Mouse (Mus musculus): ENCODE measurements around the gene Rasal3. TPM values are rescaled to one million over a fixed set of nuclear protein-coding genes. Genes with fewer than 3 reads are reported as not detected.
A peak's percentile ranks its signal among the peaks of the same experiment; 100 is the strongest.

Gene Rasal3
- total RNA-seq, 2 experiments from 2014 or later = 0.96 to 1.5 TPM

DNA sequence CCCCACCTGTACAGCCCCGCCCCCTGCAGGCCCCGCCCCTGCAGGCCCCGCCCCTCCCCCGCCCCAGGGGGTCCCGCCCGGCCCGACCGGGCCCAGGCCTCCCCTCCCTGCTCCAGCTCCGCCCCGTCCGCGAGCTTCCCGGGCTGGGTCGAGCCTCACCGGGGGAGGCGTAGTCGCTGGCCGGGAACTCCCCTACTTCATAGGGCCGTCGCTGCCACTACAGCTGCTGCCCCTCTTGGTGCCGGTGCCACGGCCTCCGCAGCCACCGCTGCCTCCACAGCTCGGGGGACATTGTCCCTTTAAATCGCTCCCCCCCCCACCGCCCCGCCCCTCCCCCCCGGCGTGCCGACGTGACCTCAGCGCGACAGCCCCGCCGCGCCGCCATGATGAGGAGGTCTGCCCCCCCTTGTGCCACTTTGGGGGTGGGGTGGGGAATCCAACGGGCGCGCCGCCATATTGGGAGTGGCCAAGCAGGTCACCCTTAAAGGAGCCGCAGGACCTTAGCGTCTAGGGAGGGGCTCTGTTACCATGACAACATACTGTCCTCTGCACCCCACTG is 14.2 kb downstream of the Rasal3 start, which contains the start of gene Wiz:
Gene Wiz, minus strand, starts transcription at position 339 of the 559 bp plus-strand sequence.
- peak; percentile 88 to 93 for DNase-seq (ENCODE audit: low spot score in 2 of 2)

DNA sequence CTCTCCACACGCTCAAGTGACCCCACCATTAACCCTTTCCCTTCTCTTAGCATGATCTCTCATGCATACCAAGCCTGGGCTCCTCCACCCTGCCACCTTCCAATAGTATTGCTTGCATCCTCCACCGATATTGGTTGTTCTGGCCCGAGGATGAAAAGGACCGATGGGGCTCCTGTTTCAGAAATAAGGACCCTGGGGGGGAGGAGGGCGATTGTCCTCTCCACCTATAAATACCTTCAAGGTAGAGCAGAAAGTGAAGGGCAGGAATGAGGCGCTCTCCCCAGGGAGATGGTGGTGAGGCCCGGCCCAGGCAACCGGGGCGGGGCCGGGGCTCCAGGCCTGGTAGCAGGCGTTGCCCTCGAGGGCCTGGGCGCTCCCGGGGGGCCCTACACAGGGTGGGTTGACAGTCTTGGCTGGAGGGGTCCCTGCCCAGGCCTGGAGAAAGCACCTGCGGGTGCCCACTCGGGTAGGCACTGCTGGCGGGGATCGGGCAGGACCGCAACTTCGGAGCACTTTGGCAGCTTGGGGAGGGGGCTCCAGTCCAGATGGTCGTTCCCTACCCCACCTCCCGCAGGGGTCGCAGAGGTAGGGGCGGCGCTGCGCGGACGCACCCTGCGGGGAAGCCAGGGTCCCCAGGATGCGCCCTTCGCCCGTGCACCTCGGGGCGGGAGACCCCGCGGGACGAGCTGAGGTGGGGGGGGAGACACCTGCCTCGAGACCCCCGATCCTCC is 14.8 kb downstream of the Rasal3 start:
- DNase-seq (ENCODE audit: low spot score in 2 of 2) = no peak

DNA sequence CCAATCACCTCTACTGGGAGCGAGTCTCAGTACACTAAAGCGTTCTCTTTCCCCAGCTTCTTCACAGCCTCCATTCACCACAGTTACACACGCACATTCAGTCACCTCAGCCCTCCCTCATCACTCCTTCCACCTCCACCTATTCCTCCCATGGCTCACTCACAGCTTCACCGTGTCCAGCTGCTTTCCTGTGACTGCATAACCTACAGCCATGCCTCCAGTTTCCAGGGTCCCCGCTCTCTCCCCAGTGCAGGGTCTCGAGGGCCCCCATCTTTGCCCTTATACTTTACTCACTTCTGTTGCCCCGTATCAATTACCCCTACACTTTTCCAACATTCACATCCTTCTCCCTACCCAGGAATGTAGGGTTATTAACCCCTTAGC is 15.4 kb downstream of the Rasal3 start:
- no peak for DNase-seq (ENCODE audit: low spot score in 2 of 2)

DNA sequence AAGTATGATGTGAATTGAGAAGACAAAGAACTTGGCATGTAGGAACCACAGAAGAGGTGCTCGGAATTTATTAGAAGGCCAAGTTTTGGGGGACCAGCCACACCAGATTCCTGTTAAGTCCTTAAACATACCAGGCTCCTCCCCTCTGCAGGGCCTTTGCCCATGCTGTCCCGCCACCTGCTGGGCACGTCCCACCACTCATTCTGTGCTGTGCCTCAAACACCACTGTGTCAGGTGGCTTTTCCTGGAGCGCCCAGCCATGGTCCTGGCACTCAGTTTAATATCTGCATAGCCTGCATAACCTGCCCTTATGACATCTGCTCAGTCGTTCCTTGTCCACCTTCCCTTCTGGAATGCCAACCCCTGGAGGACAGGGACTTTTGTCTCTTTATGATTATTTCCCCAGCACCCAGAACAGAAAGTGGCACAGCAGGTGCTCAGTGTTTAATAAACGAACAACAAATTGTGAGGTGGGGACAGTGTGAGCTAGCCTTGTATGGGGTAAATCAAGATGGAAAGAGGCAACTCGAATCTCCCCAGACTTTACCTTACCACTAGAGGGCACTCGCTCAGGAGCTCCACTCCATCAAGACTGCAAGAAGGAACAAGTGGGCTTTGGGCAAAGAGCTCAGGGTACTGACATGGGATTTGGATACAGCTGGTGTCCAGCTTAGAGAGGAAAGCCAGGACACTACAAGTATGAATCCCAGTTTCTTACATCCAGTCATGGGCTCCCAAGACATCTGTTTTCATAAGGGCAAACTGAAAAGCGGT is 16.5 kb downstream of the Rasal3 start:
- DNase-seq (ENCODE audit: low spot score in 2 of 2) = no peak

DNA sequence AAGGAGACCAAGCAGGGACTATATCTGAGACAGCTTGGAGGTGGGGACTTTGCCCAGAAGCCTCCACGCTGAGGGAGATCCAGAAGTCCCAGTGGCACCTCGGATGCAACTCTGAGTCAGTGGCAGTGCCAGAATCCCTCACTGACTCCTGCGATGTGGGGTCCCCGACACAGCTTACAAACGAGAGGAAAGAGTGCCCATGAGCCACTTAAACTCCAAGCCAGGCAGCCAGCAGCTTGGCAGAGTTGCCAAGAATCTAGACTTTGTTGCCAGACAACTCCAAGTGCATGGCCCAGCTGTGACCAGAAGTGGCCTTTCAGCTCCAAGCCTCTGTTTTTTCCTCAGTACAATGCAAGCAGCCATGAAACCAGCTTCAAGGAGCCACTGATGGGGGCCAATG is 19.7 kb downstream of the Rasal3 start:
- DNase-seq (ENCODE audit: low spot score in 2 of 2) = no peak

DNA sequence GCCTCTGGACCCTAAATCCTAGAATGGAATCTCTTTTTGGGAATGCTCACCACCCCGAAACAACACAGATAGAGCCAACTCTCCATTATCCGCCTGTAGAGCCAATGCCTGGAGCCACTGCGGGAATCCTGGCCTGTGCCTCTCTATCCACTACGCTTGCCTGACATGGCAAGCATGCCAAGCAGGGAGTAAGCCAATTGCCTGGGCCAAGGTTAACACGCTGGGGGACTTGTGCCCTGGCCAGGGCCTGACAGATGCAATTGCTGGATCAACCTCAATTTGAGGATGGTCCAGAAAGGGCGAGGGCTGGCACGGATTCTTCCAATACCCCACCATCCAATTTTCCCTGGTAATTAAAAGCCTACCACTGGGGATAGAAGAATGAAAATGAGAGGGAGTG is 20.8 kb downstream of the Rasal3 start:
- no peak for DNase-seq (ENCODE audit: low spot score in 2 of 2)

DNA sequence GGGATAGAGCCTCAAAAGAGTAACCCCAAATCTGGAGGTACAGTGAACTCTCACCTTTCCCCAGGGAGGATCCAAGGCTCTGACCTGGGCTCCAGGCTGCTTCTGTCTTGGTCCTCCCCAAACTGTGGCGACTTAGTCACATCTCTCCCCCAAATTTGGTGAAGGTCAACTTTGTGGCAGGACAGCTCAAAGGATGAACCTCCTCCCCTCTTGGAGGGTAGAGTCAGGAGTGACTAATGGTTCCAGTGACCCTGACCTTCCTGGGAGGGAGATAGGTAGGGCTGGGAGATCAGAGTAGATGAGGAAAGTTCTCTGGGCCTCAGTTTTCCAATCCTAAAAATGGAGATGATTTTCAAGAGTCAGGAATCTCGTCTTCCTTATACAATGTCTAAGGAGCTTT is 24.6 kb downstream of the Rasal3 start:
- no peak for DNase-seq (ENCODE audit: low spot score in 2 of 2)

DNA sequence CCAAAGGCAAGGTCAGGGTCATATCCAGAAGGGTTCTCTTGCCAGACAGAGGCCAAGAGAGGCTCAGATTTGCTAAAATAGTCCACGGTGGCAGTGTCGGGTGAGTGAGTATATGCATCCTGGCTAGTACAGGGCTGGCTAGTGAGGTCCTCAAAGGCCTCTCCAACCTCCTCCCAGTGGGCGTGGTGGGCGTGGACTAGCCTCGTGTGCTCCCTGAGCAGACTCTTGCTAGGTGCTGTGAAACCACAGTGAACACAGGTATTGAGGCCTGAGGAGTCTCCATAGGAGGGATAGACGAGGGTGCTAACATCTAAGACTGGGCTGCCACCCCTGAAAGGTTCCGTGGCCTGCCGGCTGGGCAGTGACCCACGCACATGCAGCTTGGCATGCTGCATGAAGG is 26.2 kb downstream of the Rasal3 start:
- no peak for DNase-seq (ENCODE audit: low spot score in 2 of 2)

DNA sequence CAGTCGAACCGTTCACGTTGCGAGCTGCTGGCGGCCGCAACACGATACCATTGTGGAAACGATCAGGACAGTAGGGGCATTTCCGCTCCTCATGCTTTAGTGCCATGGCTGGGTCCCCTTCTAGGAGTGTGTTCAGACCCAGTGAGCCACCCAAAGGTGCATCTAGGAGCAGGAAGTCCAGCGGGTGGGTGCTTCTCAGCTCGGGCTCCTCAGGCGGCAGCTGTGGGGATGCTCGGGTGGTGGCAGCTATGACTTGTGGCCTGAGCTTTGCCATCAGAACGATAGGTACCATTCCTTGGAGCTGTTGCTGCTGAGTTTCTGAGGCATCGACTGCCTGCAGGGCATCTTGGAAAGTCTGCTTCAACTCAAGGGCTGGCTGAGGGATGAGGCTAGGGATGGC is 26.9 kb downstream of the Rasal3 start:
- no peak for DNase-seq (ENCODE audit: low spot score in 2 of 2)

DNA sequence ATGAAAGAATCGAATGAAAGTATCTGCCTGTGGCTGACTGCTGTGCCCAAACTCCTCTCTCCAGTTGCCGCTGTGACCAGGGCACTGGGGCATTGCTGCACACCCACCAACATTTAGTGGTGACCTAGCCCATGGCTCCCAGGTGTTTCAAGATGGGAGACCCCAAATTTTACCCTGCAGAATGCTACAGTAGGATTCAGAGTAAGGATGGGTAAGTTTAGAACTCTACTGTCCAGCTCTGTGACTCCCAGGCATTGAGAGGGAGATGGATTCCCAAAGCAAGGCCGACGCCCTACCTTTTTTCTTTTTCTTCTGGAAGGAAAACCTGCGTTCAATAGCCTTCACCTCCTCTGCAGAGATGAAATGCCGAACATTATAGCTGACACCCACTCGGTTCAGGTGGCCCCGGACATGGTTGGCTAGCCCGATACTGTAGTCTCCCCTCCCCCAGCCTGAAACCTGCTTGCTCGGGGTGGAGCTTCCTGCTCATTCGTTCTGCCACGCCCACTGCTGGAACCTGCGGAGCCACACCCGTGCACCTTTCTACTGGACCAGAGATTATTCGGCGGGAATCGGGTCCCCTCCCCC is 34.3 kb downstream of the Rasal3 start:
- no peak for DNase-seq (ENCODE audit: low spot score in 2 of 2)

DNA sequence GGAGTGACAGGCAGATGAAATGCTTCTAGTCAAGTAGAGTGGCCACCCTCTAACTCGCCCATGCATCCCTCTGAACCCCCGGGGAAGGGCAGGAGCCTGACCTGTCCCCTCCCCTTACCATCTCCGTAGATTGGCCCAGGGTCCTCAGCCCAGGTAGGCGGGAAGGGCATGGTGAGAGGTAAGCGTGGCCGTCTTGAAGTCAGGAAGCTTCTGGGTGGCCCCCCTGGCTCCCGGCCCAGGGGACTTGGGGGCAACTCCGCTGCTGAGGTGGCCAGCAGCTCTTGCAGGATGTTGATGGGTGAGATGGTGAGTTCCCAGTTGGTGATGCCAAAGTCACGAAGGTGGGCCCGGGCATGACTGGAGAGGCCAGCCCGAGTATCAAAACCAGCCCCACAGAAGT is 35.7 kb downstream of the Rasal3 start:
- no peak for DNase-seq (ENCODE audit: low spot score in 2 of 2)

DNA sequence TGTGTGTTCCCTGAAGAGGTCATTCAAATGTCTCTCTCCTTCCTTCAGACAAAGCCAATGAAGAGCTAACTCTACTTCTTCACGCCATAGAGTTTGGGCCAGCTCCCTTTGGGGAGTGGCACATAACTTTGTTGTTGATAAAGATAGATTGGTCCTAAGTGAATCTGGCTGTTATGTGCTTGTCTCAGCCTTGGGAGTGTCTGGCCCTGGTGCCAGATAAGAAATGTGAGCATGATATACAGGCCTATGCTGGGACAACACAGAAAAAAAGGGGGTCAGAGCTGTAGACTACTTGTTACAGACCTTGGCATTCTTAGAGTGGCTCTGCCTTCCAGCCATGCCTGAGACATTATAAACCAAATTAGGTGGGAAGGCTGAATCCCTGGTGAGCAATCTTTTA is 38.1 kb downstream of the Rasal3 start:
- DNase-seq (ENCODE audit: low spot score in 2 of 2) = no peak

DNA sequence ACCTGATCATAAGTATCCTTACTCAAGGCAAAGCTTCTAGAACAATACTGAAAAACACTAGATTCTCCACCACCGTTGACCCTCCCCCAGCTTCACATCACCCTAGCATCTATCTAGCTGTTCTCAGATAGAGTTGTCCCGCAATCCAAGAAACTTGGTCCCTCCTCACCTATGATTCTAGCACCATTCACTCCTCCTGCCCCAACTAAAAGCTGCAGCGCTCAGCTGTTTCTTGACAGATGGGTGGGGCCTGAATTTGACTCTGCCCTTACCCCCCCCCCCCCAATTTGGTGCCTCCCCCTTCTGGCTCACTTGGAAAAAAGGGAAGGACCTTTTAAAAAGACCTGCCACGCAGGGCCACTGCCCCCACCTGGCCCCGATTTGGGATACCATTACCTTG is 38.5 kb downstream of the Rasal3 start:
- DNase-seq (ENCODE audit: low spot score in 2 of 2) = no peak

DNA sequence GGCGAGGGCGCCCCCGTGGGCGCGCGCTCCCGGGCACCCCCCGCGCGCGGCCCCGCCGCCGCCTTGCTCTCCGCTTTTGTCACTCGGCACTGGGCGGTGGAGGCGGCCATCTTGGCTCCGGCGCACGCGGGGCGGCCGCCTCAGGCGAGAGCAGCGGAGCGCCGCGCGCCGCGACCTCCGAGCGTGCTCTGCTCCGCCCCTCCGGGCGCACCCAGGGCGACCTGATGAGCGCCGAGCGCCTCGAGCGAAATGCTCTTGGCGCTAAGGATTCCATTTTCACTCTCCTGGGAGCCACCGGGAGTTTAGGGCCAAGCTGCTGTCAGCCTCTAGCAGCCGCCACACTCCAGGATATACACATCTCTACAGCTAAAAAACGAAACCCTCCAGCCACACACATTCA is 39.1 kb downstream of the Rasal3 start:
- DNase-seq (ENCODE audit: low spot score in 2 of 2) = peak; percentile 69

DNA sequence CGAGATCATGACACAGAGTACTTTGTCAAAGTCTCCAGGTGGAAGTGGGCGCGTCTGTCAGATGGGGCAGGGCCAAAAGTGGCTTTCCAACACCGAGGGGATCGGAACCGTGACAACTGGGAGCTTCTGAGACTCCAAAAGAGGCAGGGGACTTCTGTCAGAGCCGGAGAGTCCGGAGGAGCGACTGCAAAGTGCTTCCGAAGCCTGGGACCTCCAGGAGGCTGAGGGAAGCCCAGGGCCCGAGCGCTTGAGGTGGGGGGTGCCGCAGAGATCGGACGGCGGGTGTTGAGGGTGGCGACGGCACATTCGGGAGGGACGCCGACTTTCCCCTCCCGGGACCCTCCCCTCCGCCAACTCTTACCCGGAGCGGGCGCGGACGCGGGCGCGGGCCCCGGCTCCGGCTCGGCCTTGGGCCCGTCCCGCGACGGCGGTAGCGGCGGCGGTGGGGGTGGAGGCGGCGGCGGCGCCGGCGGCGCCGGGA is 39.5 kb downstream of the Rasal3 start:
- DNase-seq (ENCODE audit: low spot score in 2 of 2) = no peak

DNA sequence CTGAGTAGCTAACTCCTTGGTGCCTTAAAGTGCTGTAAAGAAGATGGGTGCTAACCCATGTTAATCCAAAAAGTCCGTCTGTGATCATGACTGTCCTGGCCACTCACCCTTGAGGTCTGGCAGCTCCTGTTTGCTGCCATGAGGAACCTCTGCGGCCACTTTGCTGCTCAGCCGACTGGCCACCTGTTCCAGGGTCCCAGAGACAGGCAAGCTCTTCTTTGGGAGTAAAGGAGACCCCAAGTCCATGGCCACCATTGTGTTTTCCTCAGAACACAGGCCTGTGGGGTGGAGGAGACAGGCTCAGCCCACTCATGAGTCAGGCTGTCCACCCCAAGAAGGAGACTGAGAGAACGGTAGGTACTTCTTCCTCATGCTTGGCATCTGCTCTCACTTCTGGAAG is 40.7 kb downstream of the Rasal3 start:
- no peak for DNase-seq (ENCODE audit: low spot score in 2 of 2)

DNA sequence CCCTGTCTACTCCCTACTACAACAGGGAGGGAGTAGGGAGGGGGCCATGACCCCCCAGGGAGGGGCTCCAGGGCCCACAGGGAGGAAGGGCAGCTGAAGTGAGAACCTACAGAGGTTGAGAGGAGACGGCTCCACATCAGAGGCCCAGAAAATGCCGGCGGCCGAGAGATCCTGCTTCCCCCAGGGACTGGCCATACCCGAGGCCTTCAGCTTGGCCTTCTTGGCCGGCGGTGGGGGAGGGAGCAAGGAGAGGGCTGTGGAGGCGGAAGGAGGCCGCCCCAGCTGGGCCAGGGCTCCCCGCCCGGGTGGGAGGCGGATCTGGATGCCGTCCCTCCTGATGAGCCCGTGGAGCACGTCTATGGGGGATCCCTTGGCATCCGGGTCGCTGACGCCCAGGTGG is 43.5 kb downstream of the Rasal3 start:
- peak in 1 of 2 experiments; percentile 38 for DNase-seq (ENCODE audit: low spot score in 2 of 2)

DNA sequence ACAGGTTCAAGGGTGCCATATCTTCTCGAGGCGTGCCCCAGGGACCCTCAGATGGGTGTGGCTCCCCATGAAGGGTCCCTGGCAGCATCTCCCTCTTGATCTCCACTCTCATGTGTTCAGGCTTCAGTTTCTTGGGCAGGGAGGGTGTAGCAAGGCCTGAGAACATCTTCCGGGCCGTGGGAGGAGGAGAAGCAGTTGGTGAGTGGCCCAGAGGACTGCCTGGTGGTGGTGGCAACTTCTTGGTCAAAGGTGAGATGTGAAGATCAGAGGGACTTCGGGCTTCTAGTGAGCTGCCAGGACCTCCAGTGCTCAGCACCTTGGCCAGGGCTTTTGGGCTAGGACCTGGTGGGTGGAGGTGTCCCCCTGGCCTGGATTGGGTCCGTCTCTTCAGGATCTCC is 44.4 kb downstream of the Rasal3 start:
- no peak for DNase-seq (ENCODE audit: low spot score in 2 of 2)

DNA sequence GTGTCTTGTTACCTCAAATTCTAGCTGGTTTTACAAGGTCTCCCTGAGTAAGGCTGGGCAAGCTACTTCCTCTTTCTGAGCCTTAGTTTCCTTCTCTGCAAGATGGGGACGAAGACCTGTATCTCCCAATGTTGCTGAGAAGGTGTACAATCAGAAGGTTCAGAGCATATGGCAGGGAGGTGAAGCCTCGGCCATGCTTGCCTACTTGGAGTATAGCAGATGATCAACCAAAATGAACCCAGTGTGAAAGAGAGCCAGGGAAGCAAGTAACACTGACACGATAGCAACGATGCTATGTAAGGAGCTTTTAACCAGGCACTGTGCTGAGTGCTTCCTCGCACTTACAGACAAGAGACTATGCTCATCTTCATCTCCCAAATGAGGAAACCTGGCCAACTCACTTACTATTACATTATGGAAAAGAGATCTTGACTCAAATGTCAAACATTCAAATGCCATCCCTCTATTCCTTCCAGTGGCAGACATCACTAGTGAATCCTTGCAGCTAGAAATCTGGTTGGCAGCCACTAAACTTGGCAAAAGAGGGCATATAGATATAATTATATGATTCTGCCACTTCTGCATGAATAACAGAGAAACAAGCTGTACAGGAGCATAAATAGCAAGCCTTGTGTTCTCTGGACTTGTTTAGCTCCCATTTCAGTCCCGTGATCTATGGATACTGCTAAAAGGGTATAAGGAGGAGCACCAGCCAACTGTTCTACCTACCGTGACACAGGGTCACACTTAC is 45.0 kb downstream of the Rasal3 start:
- no peak for DNase-seq (ENCODE audit: low spot score in 2 of 2)

DNA sequence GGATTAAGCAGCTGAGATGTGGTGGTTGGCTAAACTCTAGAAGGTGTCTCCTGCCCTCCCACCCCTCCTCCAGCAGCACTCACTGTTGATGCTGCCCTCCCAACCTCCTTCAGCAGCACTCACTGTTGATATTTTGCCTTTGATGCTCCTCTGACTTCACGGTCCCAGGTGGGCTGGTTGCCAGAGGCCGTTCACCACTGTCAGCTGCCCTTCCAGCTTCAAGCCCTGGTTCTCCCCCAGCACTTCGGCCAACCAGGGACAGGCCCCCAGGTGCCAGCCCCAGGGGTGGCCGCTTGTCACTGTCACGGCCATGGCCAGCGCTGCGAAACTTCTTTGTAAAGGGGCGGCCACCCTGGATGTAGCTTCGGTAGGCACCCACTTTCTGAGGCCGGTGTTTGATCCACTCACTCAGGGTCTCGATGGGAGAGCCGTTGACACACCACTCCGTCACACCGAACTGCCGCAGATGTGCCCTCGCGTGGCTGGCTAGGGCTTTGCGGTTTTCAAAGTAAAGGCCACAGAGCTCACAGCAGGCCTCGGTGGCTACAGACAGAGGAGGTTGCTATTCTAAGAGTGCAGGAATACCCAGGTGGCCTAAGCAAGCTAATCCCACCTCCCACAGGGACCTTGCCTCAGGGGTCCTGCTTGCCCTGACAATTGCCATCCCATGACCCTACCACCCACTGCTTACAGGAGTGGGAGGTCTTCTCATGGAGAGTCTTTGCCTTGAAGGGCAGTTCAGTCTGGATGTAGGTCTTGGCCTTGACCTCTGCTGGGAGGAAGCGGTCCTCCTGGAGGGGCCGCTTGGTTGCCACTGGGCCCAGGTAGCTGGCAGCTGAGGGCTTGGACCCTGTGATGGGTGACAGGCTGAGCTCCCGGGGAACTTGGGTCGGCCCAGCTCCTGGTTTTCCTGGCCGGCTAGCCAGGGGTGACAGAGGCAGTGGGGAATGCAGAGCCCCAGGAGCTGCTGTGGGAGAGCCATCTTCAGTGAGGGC is 46.3 kb downstream of the Rasal3 start:
- DNase-seq (ENCODE audit: low spot score in 2 of 2) = peak in 1 of 2 experiments; percentile 3
